Mouse (Mus musculus): ENCODE data around the gene Kcnh5.

GRCm38 (mm10) chr12:74966266-74966665 lies 210.9 kb downstream of the Kcnh5 start:
- no peak for TF ChIP-seq CTCF (IDR thresholded peaks at IDR 0.05; ENCODE audit: extremely low read depth, insufficient read depth, low read length)
- no peak for TF ChIP-seq POLR2A (IDR thresholded peaks at IDR 0.05; ENCODE audit: extremely low read depth, insufficient read depth, low read length)
